Mouse (Mus musculus): Measurements from ENCODE around the gene Zfp384.

Zfp384 gene

GRCm38 (mm10) chr6:125009129-125009180, at the start of gene Zfp384:
TSS of gene Zfp384 (plus strand) at chr6:125009145.
- in situ Hi-C loops (cut with MboI, MseI), result loop anchor here (5.0 kb wide), 1 partner anchor 72 kb away; no protein-coding TSS in a partner anchor

GRCm38 (mm10) chr6:124959960-124960359, 49.0 kb upstream of the Zfp384 start:
- in situ Hi-C loops (cut with MboI, MseI), result no loop called here

GRCm38 (mm10) chr6:124961021-124961420, 47.9 kb upstream of the Zfp384 start:
- in situ Hi-C loops (cut with MboI, MseI), result no loop called here

- in situ Hi-C loops (cut with MboI, MseI), result no loop called here
These were observed 44.3 kb upstream of the Zfp384 start for GRCm38 (mm10) chr6:124964638-124965037.

GRCm38 (mm10) chr6:124965088-124965719, 43.7 kb upstream of the Zfp384 start, which contains the start of gene Cops7a:
TSS of gene Cops7a (minus strand) at chr6:124965538.
- in situ Hi-C loops (cut with MboI, MseI), result no loop called here

GRCm38 (mm10) chr6:124965747-124966146, 43.2 kb upstream of the Zfp384 start:
- in situ Hi-C loops (cut with MboI, MseI), result no loop called here

- in situ Hi-C loops (cut with MboI, MseI), result no loop called here
These were observed 42.4 kb upstream of the Zfp384 start for GRCm38 (mm10) chr6:124966466-124967118.

GRCm38 (mm10) chr6:124967766-124968165, 41.2 kb upstream of the Zfp384 start:
- in situ Hi-C loops (cut with MboI, MseI), result no loop called here

GRCm38 (mm10) chr6:124992241-124992640, 16.7 kb upstream of the Zfp384 start:
- in situ Hi-C loops (cut with MboI, MseI), result no loop called here

- in situ Hi-C loops (cut with MboI, MseI), result no loop called here
These were observed 15.6 kb upstream of the Zfp384 start for GRCm38 (mm10) chr6:124993365-124993764.

- in situ Hi-C loops (cut with MboI, MseI), result no loop called here
These were observed 15.1 kb upstream of the Zfp384 start for GRCm38 (mm10) chr6:124993876-124994275.

GRCm38 (mm10) chr6:124995246-124995645, 13.7 kb upstream of the Zfp384 start:
- in situ Hi-C loops (cut with MboI, MseI), result no loop called here

- in situ Hi-C loops (cut with MboI, MseI), result no loop called here
These were observed 13.0 kb upstream of the Zfp384 start for GRCm38 (mm10) chr6:124995831-124996403.

GRCm38 (mm10) chr6:124996551-124997501, 12.1 kb upstream of the Zfp384 start, which contains the start of gene Pianp:
TSS of gene Pianp (plus strand) at chr6:124996694.
- in situ Hi-C loops (cut with MboI, MseI), result no loop called here

- in situ Hi-C loops (cut with MboI, MseI), result no loop called here
These were observed 10.9 kb upstream of the Zfp384 start for GRCm38 (mm10) chr6:124998066-124998465.

- in situ Hi-C loops (cut with MboI, MseI), result no loop called here
These were observed 9.9 kb upstream of the Zfp384 start for GRCm38 (mm10) chr6:124999091-124999490.

- in situ Hi-C loops (cut with MboI, MseI), result no loop called here
These were observed 9.4 kb upstream of the Zfp384 start for GRCm38 (mm10) chr6:124999546-124999945.

GRCm38 (mm10) chr6:125003706-125004105, 5.2 kb upstream of the Zfp384 start:
- in situ Hi-C loops (cut with MboI, MseI), result no loop called here

GRCm38 (mm10) chr6:125005086-125005485, 3.9 kb upstream of the Zfp384 start:
- in situ Hi-C loops (cut with MboI, MseI), result loop anchor here (5.0 kb wide), 1 partner anchor 68 kb away; no protein-coding TSS in a partner anchor

- in situ Hi-C loops (cut with MboI, MseI), result loop anchor here (5.0 kb wide), 1 partner anchor 71 kb away; no protein-coding TSS in a partner anchor
These were observed 885 bp upstream of the Zfp384 start for GRCm38 (mm10) chr6:125008060-125008459.

GRCm38 (mm10) chr6:125008586-125009128, 288 bp upstream of the Zfp384 start:
- in situ Hi-C loops (cut with MboI, MseI), result loop anchor here (5.0 kb wide), 1 partner anchor 71 kb away; no protein-coding TSS in a partner anchor

Data from T-helper 2 cell (primary cell).